Mouse (Mus musculus) spleen, postnatal 36 days (tissue): ENCODE results near the gene Glis1.

ENCODE experiments used
- DNase-seq, 2 experiments: peaks; one replicate each; pipeline ENCODE4 v3.0.0; 2022; ENCODE audit warnings: low spot score in 2 of 2, mixed read lengths in 1 of 2

Glis1 gene

DNA sequence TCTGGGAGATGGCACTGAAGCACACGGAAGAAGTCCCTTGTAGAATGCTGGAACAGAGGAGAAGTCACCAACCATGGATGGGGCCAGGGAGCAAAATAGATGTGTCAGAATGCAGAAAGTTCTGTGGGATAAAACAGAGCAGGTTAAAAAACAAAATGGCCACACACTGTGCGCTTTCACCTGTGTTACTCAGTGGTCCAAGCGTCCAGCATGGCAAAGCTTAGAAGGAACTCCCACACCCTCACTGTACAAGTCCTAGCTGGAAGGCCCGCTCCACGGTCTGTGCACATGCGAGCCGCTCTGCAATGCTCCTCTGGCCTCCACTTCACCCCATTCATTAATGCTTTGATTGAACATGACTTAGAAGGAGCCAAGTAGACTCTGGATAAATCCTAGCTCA, 81.2 kb downstream of the Glis1 start:
- DNase-seq = no peak

DNA sequence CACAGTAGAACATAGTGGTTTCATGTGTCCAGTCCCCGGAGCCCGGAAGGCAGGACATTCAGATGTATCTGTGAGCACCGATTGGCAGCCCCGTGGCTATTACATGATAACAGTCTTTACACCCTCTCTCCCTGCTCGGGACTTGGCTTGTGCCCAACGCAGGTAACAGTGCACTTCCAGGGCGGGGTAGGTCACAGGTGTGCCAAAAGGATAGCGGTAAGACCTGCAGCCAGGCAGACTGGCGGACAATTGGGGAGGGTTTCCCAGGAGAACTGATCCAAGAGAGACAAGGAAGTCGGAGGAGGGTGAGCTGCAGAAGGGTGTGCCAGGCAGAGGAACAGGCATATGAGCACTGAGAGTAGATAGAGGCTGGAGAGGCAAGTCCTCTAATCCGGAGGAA, 84.4 kb downstream of the Glis1 start:
- DNase-seq = no peak

DNA sequence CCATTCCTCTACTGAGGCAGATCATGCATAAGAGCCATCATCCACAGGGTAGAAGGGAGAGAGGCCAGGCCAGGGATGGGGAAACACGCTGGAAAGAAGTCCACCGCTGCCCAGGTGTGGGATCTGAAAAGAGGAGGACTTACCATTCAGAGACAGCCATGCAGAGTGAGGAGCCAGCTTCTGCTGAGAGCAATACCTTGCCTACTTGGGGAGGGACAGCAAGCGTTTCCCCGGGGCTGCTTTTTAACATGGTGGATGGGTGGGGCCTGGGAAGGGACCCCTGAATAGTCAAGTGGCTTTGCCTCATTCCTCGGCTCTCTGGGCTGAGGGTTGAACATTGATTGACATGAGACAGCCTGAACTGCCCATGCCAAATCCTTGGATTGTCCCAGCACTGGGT, 85.7 kb downstream of the Glis1 start:
- DNase-seq = no peak

- no peak for DNase-seq
These were observed 86.4 kb downstream of the Glis1 start for GRCm38 (mm10) chr4:107520816-107521215.

GRCm38 (mm10) chr4:107523607-107524151, 89.3 kb downstream of the Glis1 start:
- no peak for DNase-seq

- DNase-seq = no peak
These were observed 100.7 kb downstream of the Glis1 start for GRCm38 (mm10) chr4:107535126-107535525.

- no peak for DNase-seq
These were observed 103.7 kb downstream of the Glis1 start for GRCm38 (mm10) chr4:107538116-107538515.

DNA sequence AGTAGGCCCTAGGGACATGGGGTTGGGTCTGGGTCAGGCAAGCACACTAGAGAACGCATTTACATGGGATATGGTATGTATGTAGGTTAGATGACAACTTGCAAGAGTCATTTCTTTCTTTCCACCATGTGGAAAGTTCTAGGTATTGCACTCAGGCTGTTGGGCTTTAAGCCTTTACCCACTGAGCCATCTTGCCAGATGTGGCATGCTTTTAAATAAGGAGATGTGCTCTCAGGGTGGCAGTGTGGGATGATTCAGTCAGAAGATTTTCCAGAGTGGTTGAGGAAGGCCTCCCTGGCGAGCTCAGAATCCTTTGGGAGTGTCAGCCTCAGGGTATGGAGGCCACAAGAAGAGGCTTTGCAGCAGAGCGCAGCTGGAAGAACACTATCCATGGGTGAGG, 104.2 kb downstream of the Glis1 start:
- DNase-seq = no peak

DNA sequence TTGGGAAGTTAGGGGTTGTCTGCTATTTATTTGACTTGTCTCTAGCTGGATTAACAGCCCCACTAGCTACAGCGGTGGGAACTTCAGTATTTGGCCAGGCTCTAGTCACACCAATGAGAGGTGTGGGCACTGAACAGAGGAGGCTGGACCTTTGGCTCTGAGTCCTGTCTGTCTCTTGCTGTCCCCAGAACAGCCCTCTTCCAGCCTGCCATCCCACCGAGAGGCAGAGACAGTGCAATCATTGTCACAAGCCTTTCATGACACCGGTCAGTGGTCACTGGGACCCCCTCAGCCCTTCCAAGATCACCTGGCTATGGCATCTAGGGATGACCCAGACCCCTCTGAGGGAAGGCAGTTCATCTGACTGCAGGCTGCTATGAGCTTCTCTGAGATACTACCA, 104.6 kb downstream of the Glis1 start:
- no peak for DNase-seq

- no peak for DNase-seq
These were observed 107.4 kb downstream of the Glis1 start for GRCm38 (mm10) chr4:107541821-107542220.

DNA sequence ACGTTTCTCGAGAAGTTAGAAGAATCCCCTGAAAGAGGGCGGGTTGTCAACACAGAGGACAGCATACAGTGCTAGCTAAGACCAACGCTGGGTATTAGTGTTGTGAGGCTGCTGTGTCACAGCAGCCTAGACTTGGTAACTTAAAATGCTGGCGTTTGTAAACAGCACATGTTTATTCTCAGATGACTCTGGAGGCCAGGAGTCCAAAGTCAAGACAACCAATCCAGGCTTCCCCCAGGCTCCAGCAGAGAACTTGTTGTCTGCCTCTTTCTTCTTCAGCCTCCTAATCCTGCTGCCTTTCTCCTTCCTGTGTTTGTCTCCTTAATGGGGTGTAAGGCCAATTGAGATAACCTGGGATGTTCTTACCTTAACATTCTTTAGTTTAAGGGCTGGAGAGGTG, 110.5 kb downstream of the Glis1 start:
- DNase-seq = no peak

GRCm38 (mm10) chr4:107545726-107546125, 111.3 kb downstream of the Glis1 start:
- DNase-seq = no peak

DNA sequence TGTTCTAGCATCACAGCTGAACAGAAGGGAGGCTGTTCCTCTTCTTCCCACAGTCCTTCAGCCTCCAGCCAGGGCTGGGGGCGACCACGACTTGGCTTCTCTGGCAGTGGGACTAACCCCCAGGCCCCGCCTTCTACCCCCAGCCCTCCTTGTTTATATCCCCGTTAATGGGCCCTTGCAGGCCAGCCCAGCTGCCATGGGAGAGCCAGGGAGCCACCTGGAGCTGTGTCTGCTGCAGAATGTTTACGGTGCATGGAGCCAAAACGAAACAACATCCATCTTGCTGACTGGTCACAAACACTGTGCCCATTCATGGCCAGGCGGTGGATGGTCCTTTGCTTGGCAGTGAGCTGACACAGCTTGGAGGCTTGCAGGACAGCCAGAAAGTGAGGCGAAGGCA, 112.1 kb downstream of the Glis1 start:
- no peak for DNase-seq

DNA sequence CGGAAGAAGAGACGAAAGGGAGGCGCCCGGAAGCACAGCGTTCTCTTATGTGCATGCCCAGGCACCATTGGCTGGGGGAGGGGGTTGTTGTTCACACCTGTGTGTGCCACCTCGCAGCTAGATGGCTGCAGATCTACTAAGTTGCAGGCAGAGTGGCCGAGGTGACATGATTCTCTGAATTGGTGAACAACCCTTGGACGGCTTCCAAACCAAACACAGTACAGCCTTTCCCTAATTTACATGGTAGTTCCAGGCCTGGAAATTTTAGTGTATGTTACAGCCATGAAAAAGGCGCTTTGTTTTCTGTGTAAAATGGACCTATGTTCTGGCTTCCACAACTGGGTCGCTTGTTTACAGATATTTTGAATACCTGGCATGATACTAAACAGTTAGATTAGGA, 115.7 kb downstream of the Glis1 start:
- no peak for DNase-seq

- no peak for DNase-seq
These were observed 116.2 kb downstream of the Glis1 start for GRCm38 (mm10) chr4:107550546-107550945.

GRCm38 (mm10) chr4:107552696-107553095, 118.3 kb downstream of the Glis1 start:
- no peak for DNase-seq

DNA sequence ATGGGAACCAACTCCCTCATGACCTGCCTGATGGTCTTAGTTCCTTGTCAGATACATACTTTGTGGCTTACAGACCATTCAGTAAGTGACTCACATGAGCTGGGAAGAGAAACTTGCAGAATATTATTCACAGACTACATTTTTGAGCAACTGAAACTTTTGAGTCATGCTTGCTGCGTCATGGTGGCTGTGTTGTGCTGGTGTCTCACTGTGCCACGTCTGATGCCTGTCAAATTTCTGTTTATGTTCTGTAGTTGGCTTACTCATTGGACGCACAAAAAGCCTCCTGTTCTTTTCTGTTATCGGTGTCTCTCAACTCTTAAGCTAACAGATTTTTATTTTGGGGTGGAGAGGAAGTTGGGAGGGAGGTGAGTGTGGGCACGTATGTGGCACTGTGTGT, 119.4 kb downstream of the Glis1 start:
- DNase-seq = no peak

DNA sequence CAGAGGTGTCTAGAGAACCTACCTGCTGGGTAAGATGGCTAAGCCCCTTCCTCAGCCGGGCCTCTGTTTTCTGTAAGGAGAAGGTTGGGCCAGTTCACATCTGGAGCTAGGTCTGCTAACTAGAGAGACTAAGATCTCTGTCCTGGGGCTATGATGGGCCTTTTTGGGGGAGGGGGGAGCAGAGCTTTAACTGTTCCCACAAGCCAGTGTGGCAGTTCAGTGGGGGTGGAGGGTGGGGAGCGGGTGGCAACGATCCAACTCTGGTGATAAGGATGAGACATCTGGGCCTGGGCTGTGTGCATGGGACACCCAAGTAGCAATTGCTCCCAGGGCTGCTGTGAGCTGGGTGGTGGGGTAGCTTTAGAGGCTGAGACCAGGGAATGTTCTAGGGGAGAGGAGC, 124.4 kb downstream of the Glis1 start:
- no peak for DNase-seq

DNA sequence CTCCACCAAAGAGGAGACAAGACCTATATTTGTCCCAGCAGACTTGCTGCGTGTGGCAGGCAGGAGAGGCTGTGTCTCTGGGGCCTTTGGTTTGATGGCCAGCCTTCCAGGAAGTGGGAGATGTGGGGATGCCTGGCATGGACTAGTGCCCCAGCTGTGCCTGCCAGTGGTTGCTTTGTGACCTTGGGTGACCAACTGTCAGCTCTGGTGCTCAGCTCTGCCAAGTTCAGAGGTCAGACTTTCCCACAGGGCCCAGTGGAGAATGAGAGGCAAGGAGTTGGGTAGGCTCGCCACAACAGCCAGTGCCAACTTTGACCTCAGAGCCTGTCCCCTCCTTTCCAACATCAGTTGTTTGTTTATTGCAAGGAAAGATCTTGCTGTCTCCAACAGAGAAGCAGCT, 126.7 kb downstream of the Glis1 start:
- DNase-seq = no peak

- no peak for DNase-seq
These were observed 133.8 kb downstream of the Glis1 start for GRCm38 (mm10) chr4:107568159-107568558.

- DNase-seq = no peak
These were observed 134.6 kb downstream of the Glis1 start for GRCm38 (mm10) chr4:107568881-107569443.

DNA sequence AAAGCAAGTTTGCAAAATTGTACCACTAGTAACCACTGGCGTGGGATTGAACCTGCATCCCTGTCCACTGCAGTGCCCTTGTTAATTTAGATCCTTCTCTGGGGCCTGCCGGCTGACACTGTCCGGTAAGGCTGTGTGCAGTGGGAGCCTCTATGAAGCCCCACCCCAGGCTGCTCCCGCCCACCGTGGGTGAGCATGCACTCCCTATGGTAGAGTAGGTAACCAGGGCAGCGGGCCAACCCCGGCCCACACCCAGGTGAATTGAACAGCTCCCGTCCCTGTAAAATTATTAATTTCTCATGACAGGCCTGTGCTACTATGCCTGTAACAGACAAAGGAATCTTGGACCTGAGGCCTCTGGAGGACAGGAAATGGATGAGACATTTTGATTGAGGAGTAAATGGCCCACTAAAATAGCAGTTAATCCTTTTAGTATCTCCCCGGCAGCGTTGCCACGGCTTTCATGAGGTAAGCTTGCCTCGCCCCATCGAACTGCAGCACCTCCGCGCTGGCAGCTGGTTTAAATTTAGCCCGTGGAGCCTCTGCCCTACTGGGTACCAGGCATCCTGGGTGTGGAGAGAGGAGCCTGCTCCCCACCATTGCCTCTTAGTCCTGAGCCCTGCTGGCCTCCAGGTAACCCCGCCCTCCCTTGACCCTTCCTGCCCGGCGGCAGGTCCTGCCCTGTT, 136.1 kb downstream of the Glis1 start:
- DNase-seq = no peak

DNA sequence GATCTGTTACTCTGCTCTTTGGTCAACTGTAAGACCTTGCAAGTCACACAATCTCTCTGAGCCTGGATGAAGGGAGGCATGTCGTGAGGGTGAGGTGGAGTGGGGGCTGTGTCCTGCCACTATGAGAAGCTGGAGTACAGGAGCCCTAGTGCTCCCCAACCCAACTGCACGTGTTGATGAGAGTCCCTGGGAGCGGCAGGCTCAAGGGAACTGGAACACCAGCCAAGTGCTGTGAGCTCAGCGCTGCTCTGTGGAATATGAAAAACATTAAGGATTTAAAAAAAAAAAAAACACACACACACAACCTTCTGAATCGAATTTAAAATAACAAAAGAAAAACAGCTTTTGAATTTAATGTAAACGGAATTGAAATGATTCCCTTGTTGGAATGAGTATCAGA, 141.4 kb downstream of the Glis1 start:
- DNase-seq = no peak

GRCm38 (mm10) chr4:107576742-107577141, 142.4 kb downstream of the Glis1 start:
- DNase-seq = no peak
